8 mouse cellular contexts compared by ENCODE assay signal in the genomic region with DNA sequence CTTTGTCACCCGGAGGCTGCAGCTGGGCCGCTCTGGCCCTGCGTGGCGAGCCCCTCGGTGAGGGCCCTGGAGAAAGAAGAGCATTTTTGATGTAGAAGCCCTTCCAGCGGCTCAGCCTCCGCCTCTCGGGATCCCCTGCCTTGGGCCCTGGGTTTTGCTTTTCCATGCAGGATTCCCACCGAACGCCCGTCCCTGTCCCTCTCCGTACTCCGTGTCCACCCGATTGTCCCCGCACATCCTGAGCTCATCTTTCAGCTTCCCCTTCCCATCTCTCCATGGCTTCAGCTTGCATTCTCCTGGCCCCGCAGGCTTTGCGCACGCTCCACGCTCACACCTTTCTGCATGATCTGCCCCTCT. TPM values are rescaled to one million over a fixed set of nuclear protein-coding genes. Genes with fewer than 3 reads are reported as not detected.
DNase-seq lines count a peak whose midpoint lies in the region; ATAC-seq and TF ChIP-seq lines count a peak whose summit lies in the region.

No protein-coding gene starts in this region.

- WGBS in lung, embryonic 14.5 days = under 1% methylated on average over 16 of the region's 19 CpGs
- WGBS in embryonic facial prominence, embryonic 14.5 days = under 1% methylated on average over 14 of the region's 19 CpGs
- WGBS in intestine, postnatal 0 days = 0% methylated on average over 19 of the region's 19 CpGs
- WGBS in neural tube, embryonic 13.5 days = under 1% methylated on average over 19 of the region's 19 CpGs

- H3K4me3 ChIP-seq in lung, embryonic 14.5 days (ENCODE audit: low read depth, low read length) = peak overlapping the region; percentile 75
- H3K4me3 ChIP-seq in embryonic facial prominence, embryonic 14.5 days (ENCODE audit: low read depth, low read length) = peak overlapping the region; percentile 87
- peak overlapping the region; percentile 85 for H3K4me3 ChIP-seq in intestine, postnatal 0 days (ENCODE audit: low read depth, low read length)
- peak overlapping the region; percentile 87 for H3K4me3 ChIP-seq in neural tube, embryonic 13.5 days

- peak overlapping the region; percentile 67 for H3K4me2 ChIP-seq in lung, embryonic 14.5 days
- H3K4me2 ChIP-seq in embryonic facial prominence, embryonic 14.5 days (ENCODE audit: low read depth, low read length) = peak overlapping the region; percentile 80
- peak overlapping the region; percentile 89 for H3K4me2 ChIP-seq in intestine, postnatal 0 days (replicated peaks; ENCODE audit: low read depth)
- peak overlapping the region; percentile 96 for H3K4me2 ChIP-seq in neural tube, embryonic 13.5 days

- peak overlapping the region; percentile 70 for H3K9ac ChIP-seq in lung, embryonic 14.5 days
- H3K9ac ChIP-seq in embryonic facial prominence, embryonic 14.5 days (ENCODE audit: low read depth, low read length) = peak overlapping the region; percentile 77
- peak overlapping the region; percentile 81 for H3K9ac ChIP-seq in intestine, postnatal 0 days (ENCODE audit: low read depth, low read length)
- peak overlapping the region; percentile 90 for H3K9ac ChIP-seq in neural tube, embryonic 13.5 days

- H3K27ac ChIP-seq in lung, embryonic 14.5 days (ENCODE audit: low read depth) = peak overlapping the region; percentile 45; the same call in 1 of the 2 replicates
- H3K27ac ChIP-seq in embryonic facial prominence, embryonic 14.5 days (replicated peaks; ENCODE audit: low read depth, low read length) = peak overlapping the region; percentile 83; the same call in 1 of the 2 replicates
- H3K27ac ChIP-seq in intestine, postnatal 0 days (ENCODE audit: low read depth, low read length) = peak overlapping the region; percentile 88
- H3K27ac ChIP-seq in neural tube, embryonic 13.5 days (replicated peaks) = peak overlapping the region; percentile 88

- 0 out of 2 replicates have a peak, but pooled peaks cover 5% of the 10 kb centered on the region for H3K4me1 ChIP-seq in lung, embryonic 14.5 days (ENCODE audit: insufficient read depth)
- peaks cover 12% of the 10 kb centered on the region for H3K4me1 ChIP-seq in embryonic facial prominence, embryonic 14.5 days (ENCODE audit: control insufficient read depth, insufficient read depth, low read length)
- 0 out of 2 replicates have a peak, but pooled peaks cover 8% of the 10 kb centered on the region for H3K4me1 ChIP-seq in intestine, postnatal 0 days (replicated peaks; ENCODE audit: control insufficient read depth, insufficient read depth, low read length)
- H3K4me1 ChIP-seq in neural tube, embryonic 13.5 days (replicated peaks) = peaks cover 38% of the 10 kb centered on the region

- no peaks in the 10 kb centered on the region for H3K27me3 ChIP-seq in lung, embryonic 14.5 days (ENCODE audit: insufficient read depth, low read length)
- no peaks in the 10 kb centered on the region for H3K27me3 ChIP-seq in embryonic facial prominence, embryonic 14.5 days (replicated peaks; ENCODE audit: control insufficient read depth, insufficient read depth, low read length)
- H3K27me3 ChIP-seq in intestine, postnatal 0 days (replicated peaks; ENCODE audit: control insufficient read depth, insufficient read depth, low read length) = no peaks in the 10 kb centered on the region
- H3K27me3 ChIP-seq in neural tube, embryonic 13.5 days = no peaks in the 10 kb centered on the region

- no peaks in the 10 kb centered on the region for H3K9me3 ChIP-seq in lung, embryonic 14.5 days (ENCODE audit: low read depth, low read length)
- no peaks in the 10 kb centered on the region for H3K9me3 ChIP-seq in embryonic facial prominence, embryonic 14.5 days (ENCODE audit: control insufficient read depth, low read length)
- H3K9me3 ChIP-seq in intestine, postnatal 0 days (ENCODE audit: control insufficient read depth) = no peaks in the 10 kb centered on the region
- H3K9me3 ChIP-seq in neural tube, embryonic 13.5 days = no peaks in the 10 kb centered on the region

- ATAC-seq in lung, embryonic 14.5 days (ENCODE audit: insufficient read depth) = no peak
- peak; percentile 26 for ATAC-seq in embryonic facial prominence, embryonic 14.5 days (ENCODE audit: low read depth)
- ATAC-seq in intestine, postnatal 0 days = peak; percentile 2; the same call in 1 of the 2 replicates
- peak; percentile 52 for ATAC-seq in neural tube, embryonic 13.5 days (ENCODE audit: low read depth)

- TF ChIP-seq CTCF in lung, embryonic 14.5 days (IDR thresholded peaks at IDR 0.05; ENCODE audit: low read depth) = no peak
- no peak for TF ChIP-seq CTCF in intestine, postnatal 0 days (IDR thresholded peaks at IDR 0.05; ENCODE audit: low read depth)

- DNase-seq in lung, embryonic 14.5 days = no peak
- no peak for DNase-seq in lung, postnatal 4 days
- no peak for DNase-seq in embryonic facial prominence, embryonic 14.5 days (ENCODE audit: low spot score)
- DNase-seq in left cerebral cortex, postnatal 4 days = no peak
- no peak for DNase-seq in right cerebral cortex, adult 2 months (ENCODE audit: low spot score in 2 of 2)
- DNase-seq in embryo, embryonic 9.5 days (ENCODE audit: extremely low spot score) = no peak

- intact Hi-C loops in left cerebral cortex, postnatal 4 days (cut with DNase I) = loop anchor here (10.0 kb wide), 1 partner anchor 444 kb away; no protein-coding TSS in a partner anchor

- peaks cover 20% of the 10 kb centered on the region for H3K36me3 ChIP-seq in lung, embryonic 14.5 days (ENCODE audit: insufficient read depth)
- H3K36me3 ChIP-seq in embryonic facial prominence, embryonic 14.5 days (ENCODE audit: control insufficient read depth, insufficient read depth, low read length) = peaks cover 31% of the 10 kb centered on the region
- no peaks in the 10 kb centered on the region for H3K36me3 ChIP-seq in intestine, postnatal 0 days (ENCODE audit: control insufficient read depth, insufficient read depth)
- H3K36me3 ChIP-seq in neural tube, embryonic 13.5 days = peaks cover 30% of the 10 kb centered on the region

RNA-seq across cellular contexts. Expression of gene Letmd1, which starts 0.3 kb away (rescaled TPM):
- 20.6 and 22.9 TPM in 2 replicates for polyA plus RNA-seq in lung, embryonic 14.5 days (2014; fragmentation: Nextera tagmentation; extraction: Ambion mirVana)
- 26.6 and 30.4 TPM in 2 replicates for polyA plus RNA-seq in embryonic facial prominence, embryonic 14.5 days (2014; fragmentation: Nextera tagmentation; extraction: Ambion mirVana)
- 10.6 and 11.5 TPM in 2 replicates for polyA plus RNA-seq in intestine, postnatal 0 days (2015; fragmentation: Nextera tagmentation; extraction: Ambion mirVana)
- polyA plus RNA-seq in neural tube, embryonic 13.5 days (2015; fragmentation: Nextera tagmentation; extraction: Ambion mirVana) = 54.0 and 57.9 TPM in 2 replicates
- total RNA-seq in left cerebral cortex, postnatal 4 days (2021) = 10 to 100 TPM; 65.8 to 70.5 TPM

RNA-seq across cellular contexts. Expression of gene Csrnp2, which starts 26.1 kb away (rescaled TPM):
- 15.7 and 18.0 TPM in 2 replicates for polyA plus RNA-seq in lung, embryonic 14.5 days (2014; fragmentation: Nextera tagmentation; extraction: Ambion mirVana)
- 15.5 and 17.3 TPM in 2 replicates for polyA plus RNA-seq in embryonic facial prominence, embryonic 14.5 days (2014; fragmentation: Nextera tagmentation; extraction: Ambion mirVana)
- polyA plus RNA-seq in intestine, postnatal 0 days (2015; fragmentation: Nextera tagmentation; extraction: Ambion mirVana) = 3.1 and 3.3 TPM in 2 replicates
- polyA plus RNA-seq in neural tube, embryonic 13.5 days (2015; fragmentation: Nextera tagmentation; extraction: Ambion mirVana) = 39.1 and 43.8 TPM in 2 replicates
- 10 to 100 TPM; 53.1 to 54.0 TPM for total RNA-seq in left cerebral cortex, postnatal 4 days (2021)

RNA-seq across cellular contexts. Expression of gene Slc11a2, which starts 44.3 kb away (rescaled TPM):
- 17.8 and 21.6 TPM in 2 replicates for polyA plus RNA-seq in lung, embryonic 14.5 days (2014; fragmentation: Nextera tagmentation; extraction: Ambion mirVana)
- polyA plus RNA-seq in embryonic facial prominence, embryonic 14.5 days (2014; fragmentation: Nextera tagmentation; extraction: Ambion mirVana) = 15.5 and 17.0 TPM in 2 replicates
- 44.7 and 49.0 TPM in 2 replicates for polyA plus RNA-seq in intestine, postnatal 0 days (2015; fragmentation: Nextera tagmentation; extraction: Ambion mirVana)
- polyA plus RNA-seq in neural tube, embryonic 13.5 days (2015; fragmentation: Nextera tagmentation; extraction: Ambion mirVana) = 22.3 and 23.4 TPM in 2 replicates
- 10 to 100 TPM; 55.9 to 61.2 TPM for total RNA-seq in left cerebral cortex, postnatal 4 days (2021)

RNA-seq across cellular contexts. Expression of gene Gm5475, which starts 47.2 kb away (rescaled TPM):
- polyA plus RNA-seq in lung, embryonic 14.5 days (2014; fragmentation: Nextera tagmentation; extraction: Ambion mirVana) = not detected in 2 replicates
- polyA plus RNA-seq in embryonic facial prominence, embryonic 14.5 days (2014; fragmentation: Nextera tagmentation; extraction: Ambion mirVana) = 0.14 TPM in 1 of 2 replicates, not detected in the other
- polyA plus RNA-seq in intestine, postnatal 0 days (2015; fragmentation: Nextera tagmentation; extraction: Ambion mirVana) = 0.77 and 1.0 TPM in 2 replicates
- 0.10 TPM in 1 of 2 replicates, not detected in the other for polyA plus RNA-seq in neural tube, embryonic 13.5 days (2015; fragmentation: Nextera tagmentation; extraction: Ambion mirVana)
- total RNA-seq in left cerebral cortex, postnatal 4 days (2021) = not detected
